Mouse (Mus musculus) ovary, postnatal 10 days (tissue): ENCODE measurements around the gene Gm49673.
"Not testable (repeated sequence)": the region's sequence is repeated elsewhere in the genome, so short reads cannot be mapped to it uniquely, and the experiment has no call there.

Source experiments
- DNase-seq: peaks from one replicate; pipeline ENCODE4 v3.0.0; 2022; ENCODE audit warnings: low spot score

The Gm49673 gene

DNA sequence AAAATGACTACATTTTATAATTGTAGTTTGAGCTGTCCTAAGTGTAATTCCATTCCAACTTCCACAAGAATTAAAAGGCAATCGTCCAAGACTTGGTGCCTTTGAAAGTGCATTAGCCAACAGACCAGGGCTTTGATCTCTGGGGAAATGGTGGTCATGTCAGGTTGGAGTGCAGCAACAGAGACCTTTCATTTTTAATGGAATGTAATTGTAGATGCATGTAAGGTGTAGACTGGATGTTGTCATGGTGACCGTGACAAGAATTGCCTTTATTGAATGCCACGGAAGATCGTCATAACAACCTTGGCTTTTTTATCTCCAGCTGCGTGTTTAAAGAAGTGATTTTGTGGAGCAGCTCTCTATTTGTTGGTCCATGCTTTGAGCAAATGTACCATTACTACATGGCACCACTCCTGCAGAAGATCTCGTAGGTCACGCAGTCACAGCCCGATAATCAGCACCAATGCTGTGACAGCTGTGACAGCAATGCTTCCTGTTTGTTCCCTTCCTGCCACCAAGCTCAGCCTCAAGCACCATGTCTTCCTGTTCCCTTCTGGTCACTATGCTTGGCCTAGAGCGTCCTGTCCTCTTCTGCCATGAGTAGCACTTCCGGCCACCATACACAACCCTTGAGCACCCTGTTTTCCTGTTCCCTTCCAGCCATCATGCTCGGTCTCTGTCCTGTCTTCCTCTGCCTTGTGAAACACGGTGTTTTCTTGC, 107.5 kb downstream of the Gm49673 start:
- not testable (repeated sequence) for DNase-seq

DNA sequence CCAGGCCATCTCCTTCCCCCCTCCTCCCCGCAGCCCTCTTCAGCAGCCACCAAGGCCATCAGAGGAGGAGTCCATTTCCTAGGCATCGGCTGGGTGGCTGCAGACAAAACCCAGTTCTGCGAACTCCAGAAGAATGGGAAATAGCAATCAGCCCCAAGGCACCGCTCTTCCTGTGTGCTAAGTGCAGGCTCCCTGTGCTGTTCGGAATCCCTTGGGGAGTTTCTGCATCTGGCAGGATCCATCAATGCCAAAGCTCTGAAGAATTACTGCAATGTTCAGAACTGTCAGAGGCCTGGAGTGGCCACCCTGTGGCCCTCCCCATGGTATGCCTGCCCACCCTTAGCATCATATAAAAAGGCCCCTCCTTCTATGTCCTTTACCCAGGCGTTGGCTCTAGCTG, 110.6 kb downstream of the Gm49673 start:
- DNase-seq, result not testable (repeated sequence)
